Mouse (Mus musculus) CH12.LX (cell line): ENCODE data around the gene Cntfr. TPM values are rescaled to one million over a fixed set of nuclear protein-coding genes. Genes with fewer than 3 reads are reported as not detected.
A peak's percentile ranks its signal among the peaks of the same experiment; 100 is the strongest.

Source experiments
- DNase-seq: peaks from one replicate; pipeline ENCODE4 v3.0.0-alpha.2; 2013; ENCODE audit errors: extremely low read depth
- H3K27ac ChIP-seq: 2 replicates; pipeline ENCODE4 v1.5.1; 2012; ENCODE audit warnings: low read depth, mild to moderate bottlenecking, control low read depth, moderate library complexity; ENCODE audit not compliant: insufficient read depth
- H3K27me3 ChIP-seq: replicated peaks from 2 replicates; pipeline ENCODE3; 2012; ENCODE audit warnings: inconsistent platforms
- H3K36me3 ChIP-seq, 2 experiments: replicated peaks in 1 of 2; 2 replicates each; pipeline versions ENCODE3 to v1.6.1; 2012; ENCODE audit warnings: inconsistent platforms in 1 of 2, low read length in 1 of 2, mild to moderate bottlenecking in 1 of 2, mixed read lengths in 1 of 2, moderate library complexity in 1 of 2; ENCODE audit not compliant: control insufficient read depth in 1 of 2, insufficient read depth in 1 of 2
- H3K4me1 ChIP-seq, 2 experiments: 2 replicates each; pipeline ENCODE4 v1.6.1; 2012; ENCODE audit warnings: inconsistent platforms in 1 of 2, moderate library complexity in 1 of 2; ENCODE audit not compliant: insufficient read depth in 2 of 2, control insufficient read depth in 1 of 2
- H3K4me2 ChIP-seq: 2 replicates; pipeline ENCODE4 v1.6.1; 2012; ENCODE audit warnings: low read depth, mild to moderate bottlenecking, control low read depth; ENCODE audit not compliant: poor library complexity, insufficient read depth, severe bottlenecking
- H3K4me3 ChIP-seq, 3 experiments: fragments of 150-350 bp in 1 of 3; sonication (generic) in 1 of 3; replicated peaks in 1 of 3; 2 replicates each; pipeline versions ENCODE3 to v1.5.1; 2011 to 2012; ENCODE audit warnings: low read depth in 2 of 3, low read length in 2 of 3, mild to moderate bottlenecking in 2 of 3, moderate library complexity in 2 of 3, control low read depth in 1 of 3, improper control_type of control experiment in 1 of 3, inconsistent platforms in 1 of 3, mixed read lengths in 1 of 3; ENCODE audit not compliant: poor library complexity in 1 of 3
- H3K79me2 ChIP-seq: replicated peaks from 2 replicates; pipeline ENCODE4 v1.6.1; 2012; ENCODE audit warnings: mild to moderate bottlenecking, moderate library complexity; ENCODE audit not compliant: control insufficient read depth, poor library complexity, insufficient read depth, severe bottlenecking; ENCODE audit errors: extremely low read depth
- H3K9ac ChIP-seq: 2 replicates; pipeline ENCODE4 v1.6.1; 2012; ENCODE audit warnings: low read depth, mild to moderate bottlenecking, control low read depth, moderate library complexity; ENCODE audit not compliant: insufficient read depth
- H3K9me3 ChIP-seq: replicated peaks from 2 replicates; pipeline ENCODE3; 2012; ENCODE audit warnings: low read length, inconsistent platforms, mixed read lengths
- BHLHE40 ChIP-seq: IDR thresholded peaks from 2 replicates; pipeline ENCODE4 v1.6.1; 2011; ENCODE audit warnings: mild to moderate bottlenecking, low read depth, low read length, improper control_type of control experiment
- ELF1 ChIP-seq: IDR thresholded peaks from 2 replicates; pipeline ENCODE4 v1.6.1; 2014; ENCODE audit warnings: low read depth, mild to moderate bottlenecking, inconsistent platforms, low read length, improper control_type of control experiment
- ETS1 ChIP-seq: conservative IDR thresholded peaks from 2 replicates; pipeline ENCODE4 v1.6.1; 2012; ENCODE audit warnings: low read depth, mild to moderate bottlenecking, inconsistent platforms, low read length, improper control_type of control experiment, moderate library complexity
- HCFC1 ChIP-seq: IDR thresholded peaks from 2 replicates; pipeline ENCODE4 v1.6.1; 2012; ENCODE audit warnings: low read depth, mild to moderate bottlenecking, inconsistent platforms, low read length, improper control_type of control experiment
- JUN ChIP-seq: IDR thresholded peaks from 2 replicates; pipeline ENCODE4 v1.6.1; 2011; ENCODE audit warnings: low read depth, mild to moderate bottlenecking, low read length, improper control_type of control experiment, moderate library complexity; ENCODE audit not compliant: insufficient read depth
- JUND ChIP-seq: conservative IDR thresholded peaks from 2 replicates; pipeline ENCODE4 v1.6.1; 2011; ENCODE audit warnings: low read depth, low read length, improper control_type of control experiment
- KAT2A ChIP-seq: IDR thresholded peaks from 2 replicates; pipeline ENCODE4 v1.6.1; 2012; ENCODE audit warnings: low read length, improper control_type of control experiment, inconsistent platforms; ENCODE audit not compliant: insufficient replicate concordance
- MAX ChIP-seq: IDR thresholded peaks from 2 replicates; pipeline ENCODE4 v1.6.1; 2011; ENCODE audit warnings: low read length, improper control_type of control experiment
- MEF2A ChIP-seq: IDR thresholded peaks from 2 replicates; pipeline ENCODE4 v1.6.1; 2014; ENCODE audit warnings: low read depth, mild to moderate bottlenecking, inconsistent platforms, low read length, improper control_type of control experiment, borderline replicate concordance
- MXI1 ChIP-seq: IDR thresholded peaks from 2 replicates; pipeline ENCODE4 v1.6.1; 2011; ENCODE audit warnings: mild to moderate bottlenecking, low read depth, low read length, improper control_type of control experiment
- MYC ChIP-seq: IDR thresholded peaks from 2 replicates; pipeline ENCODE4 v1.6.1; 2011; ENCODE audit warnings: low read depth, mild to moderate bottlenecking, improper control_type of control experiment, low read length
- NRF1 ChIP-seq: IDR thresholded peaks from 2 replicates; pipeline ENCODE4 v1.6.1; 2014; ENCODE audit warnings: low read depth, mild to moderate bottlenecking, inconsistent platforms, low read length, improper control_type of control experiment, moderate library complexity
- PAX5 ChIP-seq: IDR thresholded peaks from 2 replicates; pipeline ENCODE4 v1.6.1; 2012; ENCODE audit warnings: low read length, inconsistent platforms, mixed read lengths
- POLR2AphosphoS2 ChIP-seq: IDR thresholded peaks from 2 replicates; pipeline ENCODE4 v1.6.1; 2011; ENCODE audit warnings: low read depth, low read length, improper control_type of control experiment
- RAD21 ChIP-seq: IDR thresholded peaks from 2 replicates; pipeline ENCODE4 v1.6.1; 2011; ENCODE audit warnings: low read depth, mild to moderate bottlenecking, low read length, improper control_type of control experiment, moderate library complexity
- SIN3A ChIP-seq: IDR thresholded peaks from 2 replicates; pipeline ENCODE4 v1.6.1; 2012; ENCODE audit warnings: low read length, improper control_type of control experiment, inconsistent platforms
- SMC3 ChIP-seq: IDR thresholded peaks from 2 replicates; pipeline ENCODE4 v1.6.1; 2011; ENCODE audit warnings: low read depth, low read length, improper control_type of control experiment
- TBP ChIP-seq: conservative IDR thresholded peaks from 2 replicates; pipeline ENCODE4 v1.6.1; 2011; ENCODE audit warnings: low read depth, low read length, improper control_type of control experiment
- TCF12 ChIP-seq: IDR thresholded peaks from 2 replicates; pipeline ENCODE4 v1.6.1; 2014; ENCODE audit warnings: low read depth, mild to moderate bottlenecking, inconsistent platforms, low read length, improper control_type of control experiment
- UBTF ChIP-seq: IDR thresholded peaks from 2 replicates; pipeline ENCODE4 v1.6.1; 2012; ENCODE audit warnings: low read depth, mild to moderate bottlenecking, inconsistent platforms, low read length, improper control_type of control experiment, moderate library complexity
- USF1 ChIP-seq: IDR thresholded peaks from 2 replicates; pipeline ENCODE4 v1.6.1; 2014; ENCODE audit warnings: low read depth, mild to moderate bottlenecking, inconsistent platforms, low read length, improper control_type of control experiment
- ZC3H11A ChIP-seq: IDR thresholded peaks from 2 replicates; pipeline ENCODE4 v1.6.1; 2012; ENCODE audit warnings: low read depth, mild to moderate bottlenecking, inconsistent platforms, low read length, improper control_type of control experiment
- ZKSCAN1 ChIP-seq: IDR thresholded peaks from 2 replicates; pipeline ENCODE4 v1.6.1; 2012; ENCODE audit warnings: low read depth, inconsistent platforms, low read length, improper control_type of control experiment, borderline replicate concordance
- ZMIZ1 ChIP-seq: IDR thresholded peaks from 2 replicates; pipeline ENCODE4 v1.6.1; 2012; ENCODE audit warnings: low read depth, mild to moderate bottlenecking, inconsistent platforms, low read length, improper control_type of control experiment
- ZNF384 ChIP-seq: IDR thresholded peaks from 2 replicates; pipeline ENCODE4 v1.6.1; 2012; ENCODE audit warnings: low read depth, low read length, improper control_type of control experiment, inconsistent platforms
- dilution Hi-C: fragments of 300-500 bp; cut with MboI; formaldehyde crosslinking; loops from 2 replicates; pipeline ENCODE4 v1.14.3; 2020; ENCODE audit warnings: low sequenced_read_pairs; ENCODE audit not compliant: extremely low pct_unique_long_range_greater_than_20kb, extremely low pct_ligation_motif_present
- in situ Hi-C: fragments of 300-500 bp; cut with MboI; formaldehyde crosslinking; loops from 3 replicates; pipeline ENCODE4 v1.14.3; 2019; ENCODE audit warnings: low sequenced_read_pairs, low pct_ligation_motif_present, low pct_unique_long_range_greater_than_20kb, mixed read lengths
- polyA plus RNA-seq: library from polyadenylated mRNA; unstranded; fragments of >175 nt; gene quantifications from 2 replicates; pipeline ENCODE4 v1.2.1, GENCODE M21; 2012; ENCODE audit warnings: low read depth; ENCODE audit not compliant: insufficient read length
- total RNA-seq, 2 experiments: library from RNA; depleted of rRNA; stranded (reverse); fragments of 300-350 nt in 1 of 2; fragments of >200 nt in 1 of 2; gene quantifications; 2 replicates each; pipeline ENCODE4 v1.2.3; 2012 to 2014

The Cntfr gene
- total and polyA plus RNA-seq, 3 experiments, result not detected

GRCm38 (mm10) chr4:41713197-41714067 is 16.5 kb upstream of the Cntfr start, which contains the start of gene Rpp25l (continued):
- TF ChIP-seq TCF12, result peak; percentile 83
- no peak for TF ChIP-seq MAX
- no peak for TF ChIP-seq UBTF
- TF ChIP-seq ELF1, result no peak
- no peak for TF ChIP-seq JUN
- no peak; the same call in 1 of the 2 replicates for TF ChIP-seq SMC3
- peak; percentile 29 for TF ChIP-seq MXI1
- no peak for TF ChIP-seq ZKSCAN1
- TF ChIP-seq ZNF384, result no peak
- TF ChIP-seq POLR2AphosphoS2, result peak; percentile 56; the same call in 1 of the 2 replicates
- TF ChIP-seq ETS1, result no peak
- no peak for TF ChIP-seq USF1
- TF ChIP-seq NRF1, result peak; percentile 55
- peak; percentile 39 for TF ChIP-seq HCFC1
- no peak for TF ChIP-seq KAT2A
- TF ChIP-seq MYC, result no peak
- no peak for TF ChIP-seq PAX5
- peak; percentile 59; the same call in 1 of the 2 replicates for TF ChIP-seq ZMIZ1
- TF ChIP-seq JUND, result no peak
- no peak for TF ChIP-seq ZC3H11A
- TF ChIP-seq, all 38 proteins: peak for 10

DNA sequence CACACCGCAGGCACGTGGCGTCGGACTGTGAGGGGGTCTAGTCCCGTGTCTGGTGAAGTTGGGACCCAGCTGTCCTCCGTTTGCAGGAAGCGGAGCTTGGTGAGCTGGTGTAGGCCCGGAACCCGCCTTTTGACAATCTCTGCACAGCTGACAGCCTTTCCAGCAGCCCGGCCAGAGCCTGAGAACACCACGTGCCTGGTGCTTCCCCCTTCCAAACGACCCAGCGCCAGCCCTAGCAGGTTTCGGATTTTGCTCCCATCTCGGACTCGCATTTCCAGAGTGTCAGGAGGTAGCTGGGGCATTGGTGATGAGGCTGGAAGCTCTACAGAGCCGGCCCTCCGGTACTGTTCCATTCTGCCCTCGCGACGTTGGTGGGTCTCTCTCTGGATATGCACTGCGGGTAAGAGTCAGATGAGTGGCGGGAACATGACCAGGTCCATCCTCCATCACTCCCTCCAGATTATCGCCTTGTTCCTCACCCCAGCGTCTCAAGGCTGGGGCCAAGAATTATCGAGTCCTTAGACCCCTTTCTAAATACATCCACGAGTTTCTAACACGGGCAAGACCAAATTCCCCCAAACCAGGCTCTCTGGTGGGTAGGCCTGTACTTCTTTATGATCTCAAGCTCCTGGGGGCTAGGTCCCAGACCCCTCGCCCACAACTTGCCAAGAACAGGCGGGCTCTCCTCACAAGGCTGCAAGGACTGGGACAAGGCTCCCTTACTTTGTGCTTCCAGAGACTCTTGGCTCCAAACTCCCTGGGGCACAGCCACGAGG is 15.7 kb upstream of the Cntfr start:
- Histone ChIP-seq H3K27ac (no peak overlapping the region), H3K9me3 (no peaks in the 10 kb centered on the region), H3K27me3 (peaks cover 4% of the 10 kb centered on the region), H3K4me2 (peak overlapping the region; percentile 89), H3K36me3 (peaks cover 22 to 50% of the 10 kb centered on the region in 2 experiments), H3K4me3 (peak overlapping the region; percentile 68 to 84 (median 84)), H3K4me1 (peaks cover 8 to 23% of the 10 kb centered on the region in 2 experiments), H3K9ac (peak overlapping the region; percentile 95), H3K79me2 (peaks cover 7% of the 10 kb centered on the region; the same call in 1 of the 2 replicates)
- TF ChIP-seq MAX (peak; percentile 63), UBTF (no peak), JUND (no peak), RAD21 (no peak), MEF2A (no peak), HCFC1 (no peak), POLR2AphosphoS2 (no peak), TBP (no peak), BHLHE40 (0 out of 2 replicates have a peak, but pooled peaks have one; percentile 17), SIN3A (peak; percentile 56), MXI1 (peak; percentile 85), MYC (peak; percentile 60)
- in situ Hi-C loops, result no loop called here
- dilution Hi-C loops, result no loop called here
- no peak for DNase-seq
